Mouse (Mus musculus) ES-Bruce4 (cell line): ENCODE data around the gene AW011738.

Experiments used
- CTCF ChIP-seq: IDR thresholded peaks from one replicate; pipeline ENCODE4 v1.8.1; 2011; ENCODE audit warnings: low read depth, low read length
- EP300 ChIP-seq: IDR thresholded peaks from 2 replicates; pipeline ENCODE4 v1.6.1; 2011; ENCODE audit warnings: low read depth, low read length; ENCODE audit not compliant: insufficient read depth
- POLR2A ChIP-seq: IDR thresholded peaks from one replicate; pipeline ENCODE4 v1.8.1; 2011; ENCODE audit warnings: low read length; ENCODE audit not compliant: insufficient read depth

DNA sequence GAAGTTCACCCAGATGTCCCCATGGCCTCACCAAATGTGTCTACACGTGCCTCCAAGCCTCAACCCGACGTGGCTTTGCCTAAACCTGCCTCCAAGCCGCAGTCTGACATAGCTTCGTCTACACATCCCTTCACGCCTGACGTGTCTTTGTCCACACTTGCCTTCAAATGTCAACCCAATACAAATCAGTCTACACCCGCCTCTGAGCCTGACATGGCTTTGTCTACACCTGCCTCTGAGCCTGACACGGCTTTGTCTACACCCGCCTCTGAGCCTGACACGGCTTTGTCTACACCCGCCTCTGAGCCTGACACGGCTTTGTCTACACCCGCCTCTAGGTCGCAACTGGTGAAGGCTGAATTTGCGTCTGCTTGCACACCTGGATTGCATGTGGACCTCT is 14.7 kb downstream of the AW011738 start:
- TF ChIP-seq CTCF (no peak), EP300 (no peak), POLR2A (no peak)
